Mouse (Mus musculus) heart, embryonic 15.5 days (tissue): ENCODE measurements around the gene 1700029I15Rik. TPM values are rescaled to one million over a fixed set of nuclear protein-coding genes. Genes with fewer than 3 reads are reported as not detected.

ENCODE experiments used
- ATAC-seq: fragments of 200-750 bp; cut with Nextera tagmentation; replicated peaks from 2 replicates; pipeline ENCODE4 v1.8.0; 2017; ENCODE audit warnings: low read depth, moderate TSS enrichment; ENCODE audit not compliant: insufficient number of reproducible peaks, insufficient read depth, low FRiP score
- H3K27ac ChIP-seq: fragments of 300-500 bp; sonication (generic); 2 replicates; pipeline ENCODE4 v1.5.1; 2015; ENCODE audit warnings: mild to moderate bottlenecking, inconsistent platforms
- H3K27me3 ChIP-seq: fragments of 300-500 bp; sonication (generic); 2 replicates; pipeline ENCODE4 v1.6.1; 2015; ENCODE audit warnings: inconsistent platforms
- H3K36me3 ChIP-seq: fragments of 300-500 bp; sonication (generic); 2 replicates; pipeline ENCODE4 v1.6.1; 2015; ENCODE audit warnings: mild to moderate bottlenecking, inconsistent platforms
- H3K4me1 ChIP-seq: fragments of 300-500 bp; sonication (generic); replicated peaks from 2 replicates; pipeline ENCODE4 v1.6.1; 2015; ENCODE audit warnings: inconsistent platforms
- H3K4me2 ChIP-seq: fragments of 300-500 bp; sonication (generic); 2 replicates; pipeline ENCODE4 v1.6.1; 2015; ENCODE audit warnings: inconsistent platforms, mild to moderate bottlenecking, moderate library complexity
- H3K4me3 ChIP-seq: fragments of 300-500 bp; sonication (generic); 2 replicates; pipeline ENCODE4 v1.5.1; 2015; ENCODE audit warnings: mild to moderate bottlenecking, inconsistent platforms
- H3K9ac ChIP-seq: fragments of 300-500 bp; sonication (generic); 2 replicates; pipeline ENCODE4 v1.6.1; 2015; ENCODE audit warnings: mild to moderate bottlenecking, inconsistent platforms
- H3K9me3 ChIP-seq: fragments of 300-500 bp; sonication (generic); replicated peaks from 2 replicates; pipeline ENCODE4 v1.6.1; 2016; ENCODE audit warnings: inconsistent platforms
- WGBS: fragments of 180-500 bp; shearing (Covaris S2); methylation state at CpG from one replicate; pipeline ENCODE4 v1.1.7; 2015; ENCODE audit warnings: mixed read lengths; 5-methylcytosine and 5-hydroxymethylcytosine counted together
- microRNA-seq: library from miRNA; unstranded; fragments of <30 nt; microRNA quantifications from one replicate; pipeline ENCODE4, GENCODE M21; 2016
- polyA plus RNA-seq: library from polyadenylated mRNA; unstranded; fragments of >200 nt; fragmentation: Nextera tagmentation; extraction: Ambion mirVana; gene quantifications from 2 replicates; pipeline ENCODE4 v1.2.1, GENCODE M21; 2015

1700029I15Rik gene
- polyA plus RNA-seq, 1 experiment from 2014 or later, result 1.2 TPM

DNA sequence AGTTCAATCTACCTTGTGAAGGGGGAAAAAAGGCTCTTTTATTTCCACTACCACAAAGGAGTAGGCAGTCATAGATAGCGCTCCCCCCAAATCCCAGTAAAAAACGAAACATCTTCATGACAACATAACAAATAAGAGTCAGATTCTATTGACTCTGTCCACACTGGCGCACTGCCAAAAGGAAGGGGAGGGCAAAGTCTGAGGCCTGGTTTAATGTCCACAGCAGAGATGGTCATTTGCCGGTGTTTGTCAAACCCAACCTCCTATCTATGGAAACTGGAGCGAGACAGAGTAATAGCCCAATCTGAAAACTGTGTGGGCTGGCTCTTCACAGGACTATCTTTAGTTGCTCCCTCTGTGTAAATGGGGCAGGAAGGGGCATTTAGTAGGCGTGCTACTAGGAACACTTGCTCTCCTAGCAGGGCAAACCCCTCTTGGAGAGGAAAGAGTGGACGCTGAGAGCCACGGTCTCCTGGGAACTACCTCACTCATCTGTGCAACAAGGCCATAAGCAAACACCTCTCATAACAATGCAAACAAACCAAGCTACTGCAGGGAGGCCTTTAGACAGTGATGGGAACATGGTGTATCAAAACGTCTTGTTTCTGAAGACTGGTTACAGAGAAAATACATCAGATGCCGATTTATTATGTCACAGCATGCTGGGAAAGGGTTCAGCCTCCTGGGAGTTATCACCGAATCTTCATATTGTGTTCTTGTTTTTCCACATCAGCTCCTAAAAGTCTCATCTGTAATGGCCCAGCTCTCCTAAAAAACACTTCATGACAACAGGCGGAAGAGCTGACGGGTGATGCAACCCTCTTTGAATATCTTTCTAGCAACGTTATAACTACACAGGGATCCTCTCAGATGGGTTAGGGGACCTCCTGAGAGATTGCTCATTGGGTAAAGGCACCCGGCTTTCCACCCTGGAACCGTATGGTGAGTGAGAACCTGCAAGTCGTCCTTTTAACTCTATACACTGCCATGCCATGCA is 50.3 kb downstream of the 1700029I15Rik start:
- peak overlapping the region; percentile 92 for H3K9ac ChIP-seq
- H3K4me1 ChIP-seq, result peaks cover 62% of the 10 kb centered on the region
- H3K27ac ChIP-seq, result peak overlapping the region; percentile 71; the same call in 1 of the 2 replicates
- H3K36me3 ChIP-seq, result no peaks in the 10 kb centered on the region
- H3K4me3 ChIP-seq, result peak overlapping the region; percentile 94
- H3K9me3 ChIP-seq, result no peaks in the 10 kb centered on the region
- ATAC-seq, result no peak
- WGBS, result 38% methylated on average over 17 of the region's 17 CpGs
- H3K4me2 ChIP-seq, result peak overlapping the region; percentile 79
- no peaks in the 10 kb centered on the region for H3K27me3 ChIP-seq

DNA sequence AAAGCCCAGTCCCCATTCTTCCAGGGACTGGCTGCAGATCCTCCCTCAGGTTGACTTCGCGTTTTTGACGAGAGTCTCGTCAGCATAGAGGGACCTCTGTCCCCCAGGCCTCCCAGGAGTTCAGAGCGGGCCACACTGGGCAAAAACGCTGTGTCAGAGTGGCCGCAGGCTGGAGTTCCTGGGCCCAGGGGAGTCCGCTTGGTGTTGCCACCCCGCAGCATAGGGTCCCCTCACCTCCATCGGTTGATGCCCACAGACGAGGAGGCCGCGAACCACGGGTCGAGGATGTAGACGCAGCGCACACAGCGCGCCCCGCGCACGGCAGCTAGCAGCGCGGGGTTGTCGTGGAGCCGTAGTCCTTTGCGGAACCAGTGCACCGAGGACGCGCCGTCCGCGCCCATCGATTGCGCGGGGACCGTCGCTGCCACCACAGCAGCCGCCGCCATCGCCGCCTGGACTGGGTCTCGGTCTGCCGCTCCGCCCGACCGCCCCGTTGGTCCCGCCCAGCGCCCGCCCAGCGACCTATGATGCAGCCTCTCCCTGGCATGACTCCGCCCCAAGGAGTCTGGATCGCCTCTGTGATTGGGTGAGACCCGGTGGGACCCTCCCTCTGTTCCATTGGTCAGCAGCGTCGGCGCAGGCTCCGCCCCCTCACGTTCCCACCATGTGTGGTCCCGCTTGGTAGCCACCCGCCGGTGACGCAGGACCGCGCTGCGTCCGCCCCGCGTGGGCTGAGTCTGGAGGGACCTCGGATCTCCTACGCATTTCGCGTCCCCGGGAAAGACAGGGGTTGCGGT is 51.4 kb downstream of the 1700029I15Rik start, which contains the start of gene Cry2:
Cry2 (minus strand) TSS at position 466 of the 797 bp plus-strand sequence.
- Histone ChIP-seq H3K4me3 (peak within 1 kb of the TSS; percentile 94), H3K36me3 (no peaks in the 10 kb centered on the region), H3K9ac (peak within 1 kb of the TSS; percentile 92), H3K9me3 (no peaks in the 10 kb centered on the region), H3K4me2 (peak within 1 kb of the TSS; percentile 79), H3K27me3 (no peaks in the 10 kb centered on the region), H3K4me1 (peaks cover 54% of the 10 kb centered on the region), H3K27ac (peak within 1 kb of the TSS; percentile 71)
- peak; percentile 99 for ATAC-seq
- WGBS, result under 1% methylated on average over 75 of the region's 76 CpGs

DNA sequence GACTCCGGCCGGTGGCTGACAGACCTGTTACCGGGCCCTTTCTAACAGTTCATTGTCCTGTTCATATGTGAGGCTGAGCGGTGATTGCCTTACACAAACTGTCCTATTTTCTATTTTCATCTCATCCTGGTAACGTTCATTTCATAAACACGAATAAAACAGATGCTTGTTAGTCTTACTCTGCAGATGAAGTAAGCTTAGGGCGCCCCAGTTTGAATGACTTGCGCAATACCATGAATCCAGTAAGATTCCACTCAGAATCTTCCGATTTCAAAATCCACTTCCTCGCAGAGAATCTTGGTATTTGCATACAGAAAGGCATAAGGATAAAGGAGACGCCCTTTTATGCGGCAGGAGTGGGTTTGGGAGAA is 52.0 kb downstream of the 1700029I15Rik start:
- no peak overlapping the region; the same call in 1 of the 2 replicates for H3K27ac ChIP-seq
- 8% methylated on average over 12 of the region's 12 CpGs for WGBS
- H3K27me3 ChIP-seq, result no peaks in the 10 kb centered on the region

DNA sequence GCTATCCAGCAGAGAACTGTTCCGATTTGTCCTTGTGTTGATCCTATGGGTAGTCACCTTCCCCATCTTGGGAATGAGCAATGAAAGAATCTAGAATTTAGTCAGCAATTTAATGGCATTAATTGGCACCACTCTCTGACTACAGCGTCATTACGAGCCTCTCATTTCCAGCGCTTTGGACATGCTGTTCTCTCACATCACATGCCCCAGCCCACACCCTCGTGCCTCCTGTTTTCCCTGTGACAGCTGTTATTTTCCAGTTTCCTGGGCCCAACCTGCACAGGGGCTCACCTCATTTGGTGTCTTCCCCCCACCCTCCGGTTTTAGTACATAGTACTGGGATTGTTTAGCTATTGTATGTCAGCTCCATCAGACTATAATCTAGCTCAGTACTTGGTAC is 52.7 kb downstream of the 1700029I15Rik start:
- H3K9me3 ChIP-seq, result no peaks in the 10 kb centered on the region
- no peak for ATAC-seq
- peaks cover 42% of the 10 kb centered on the region for H3K4me1 ChIP-seq
- peak overlapping the region; percentile 79; the same call in 1 of the 2 replicates for H3K4me2 ChIP-seq
- H3K4me3 ChIP-seq, result no peak overlapping the region
- H3K36me3 ChIP-seq, result no peaks in the 10 kb centered on the region
- 51% methylated on average over 6 of the region's 6 CpGs for WGBS
- H3K27ac ChIP-seq, result no peak overlapping the region
- no peak overlapping the region for H3K9ac ChIP-seq
- H3K27me3 ChIP-seq, result no peaks in the 10 kb centered on the region

More for the DNA sequence above, 52.0 kb downstream of the 1700029I15Rik start:
- H3K4me2 ChIP-seq, result peak overlapping the region; percentile 79
- H3K4me1 ChIP-seq, result peaks cover 48% of the 10 kb centered on the region
- no peaks in the 10 kb centered on the region for H3K9me3 ChIP-seq
- H3K4me3 ChIP-seq, result peak overlapping the region; percentile 94
- no peak for ATAC-seq
- no peaks in the 10 kb centered on the region for H3K36me3 ChIP-seq
- H3K9ac ChIP-seq, result peak overlapping the region; percentile 35; the same call in 1 of the 2 replicates

Small RNA genes lying within 50 kb of the gene (microRNA-seq; reads per million reads assigned to microRNA genes)
- gene Mir7000, result not detected

Other genes starting within 250 kb of the 1700029I15Rik start
- 14.8 and 19.0 TPM in 2 replicates for gene Pex16, start 7.9 kb upstream of the 1700029I15Rik start, polyA plus RNA-seq
- 1.6 and 3.4 TPM in 2 replicates for gene Large2, start 7.7 kb upstream of the 1700029I15Rik start, polyA plus RNA-seq
- 5.7 and 9.7 TPM in 2 replicates for gene Mapk8ip1, start 18.7 kb downstream of the 1700029I15Rik start, polyA plus RNA-seq
- 15.8 and 20.9 TPM in 2 replicates for gene Cry2, start 51.5 kb downstream of the 1700029I15Rik start, polyA plus RNA-seq
- 6.9 and 11.6 TPM in 2 replicates for gene Slc35c1, start 78.0 kb downstream of the 1700029I15Rik start, polyA plus RNA-seq
- gene Chst1, start 217.2 kb downstream of the 1700029I15Rik start, polyA plus RNA-seq, result 1.9 and 4.0 TPM in 2 replicates